Mouse (Mus musculus) spleen, postnatal 14 days (tissue): Measurements from ENCODE around the gene Chit1.

Source experiments
- DNase-seq, 2 experiments: peaks; one replicate each; pipeline ENCODE4 v3.0.0; 2021 to 2022; ENCODE audit warnings: low spot score in 2 of 2

Gene Chit1

GRCm38 (mm10) chr1:134079477-134080163 lies 31.4 kb upstream of the Chit1 start:
- DNase-seq: no peak

DNA sequence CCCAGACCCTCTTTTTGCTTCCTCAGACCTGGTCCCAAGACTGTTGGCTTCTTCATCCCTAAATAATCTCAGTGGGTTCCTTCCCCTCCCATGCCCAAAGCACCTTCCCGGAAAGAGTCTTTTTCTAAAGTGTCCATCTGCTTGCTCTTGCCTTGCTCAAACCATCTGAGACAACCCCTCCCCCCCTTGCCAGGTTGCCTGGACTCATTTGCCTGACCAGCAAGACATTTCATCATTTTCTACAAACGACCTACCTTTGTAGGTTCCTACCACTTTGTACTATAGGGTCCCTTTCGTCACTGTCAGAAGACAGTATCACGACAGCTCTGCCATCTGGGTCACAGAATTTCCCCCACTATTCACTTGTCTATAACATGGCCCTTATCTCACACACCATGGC lies 30.6 kb upstream of the Chit1 start:
- DNase-seq: no peak

DNA sequence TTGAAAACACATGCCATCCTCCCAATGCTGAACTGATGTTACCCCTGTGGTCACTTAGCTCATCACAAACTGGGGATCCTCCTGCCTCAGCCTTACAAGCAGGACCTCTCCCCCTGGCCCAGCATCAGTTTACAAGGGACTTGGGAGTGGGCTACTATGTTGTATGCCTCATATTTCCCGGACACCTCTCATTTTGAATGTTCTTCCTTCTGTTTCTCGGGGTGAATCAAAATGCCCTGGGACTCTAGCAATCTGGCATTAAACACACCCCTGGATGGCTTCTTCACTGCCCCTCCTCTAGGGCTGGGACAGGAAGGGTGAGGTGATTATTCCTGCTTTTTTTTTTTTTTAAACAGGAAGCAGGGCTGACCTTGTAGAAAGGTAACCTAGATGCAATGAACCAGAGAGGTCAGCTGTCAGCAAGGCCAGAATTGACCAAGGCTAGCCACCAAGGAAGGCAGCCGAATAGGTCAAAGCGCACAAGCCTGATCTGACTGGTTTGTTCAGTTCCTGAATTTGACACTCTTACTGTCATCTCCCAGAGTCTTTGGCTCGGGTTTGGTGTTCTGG lies 30.1 kb upstream of the Chit1 start:
- DNase-seq: no peak

DNA sequence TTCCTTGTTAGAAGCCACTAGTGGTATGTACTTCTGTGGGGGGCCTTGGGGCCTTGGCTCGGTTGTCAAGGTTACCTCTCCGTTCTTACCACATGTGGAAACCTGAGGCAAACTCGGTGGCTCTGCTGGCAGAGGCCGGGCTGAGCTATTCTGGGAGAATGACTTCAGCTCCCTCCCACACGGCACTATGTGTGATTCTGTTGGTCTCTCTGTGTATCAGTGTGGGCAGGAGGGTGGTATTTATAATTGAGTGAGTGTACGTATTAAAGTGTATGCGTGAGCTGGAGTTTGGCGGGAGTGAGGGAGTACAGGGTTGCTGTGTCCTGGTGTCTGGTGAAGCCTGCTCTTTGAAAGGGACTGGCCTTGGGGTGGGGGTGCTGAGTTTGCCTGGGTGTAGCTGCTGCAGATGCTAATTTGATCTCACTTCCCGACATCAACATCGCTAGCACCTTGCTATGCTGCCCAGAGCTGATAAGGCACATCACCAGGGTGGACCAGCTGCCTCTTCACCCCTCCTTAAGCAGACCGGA lies 28.0 kb upstream of the Chit1 start:
- DNase-seq: no peak

GRCm38 (mm10) chr1:134083676-134084075 lies 27.4 kb upstream of the Chit1 start:
- no peak for DNase-seq

DNA sequence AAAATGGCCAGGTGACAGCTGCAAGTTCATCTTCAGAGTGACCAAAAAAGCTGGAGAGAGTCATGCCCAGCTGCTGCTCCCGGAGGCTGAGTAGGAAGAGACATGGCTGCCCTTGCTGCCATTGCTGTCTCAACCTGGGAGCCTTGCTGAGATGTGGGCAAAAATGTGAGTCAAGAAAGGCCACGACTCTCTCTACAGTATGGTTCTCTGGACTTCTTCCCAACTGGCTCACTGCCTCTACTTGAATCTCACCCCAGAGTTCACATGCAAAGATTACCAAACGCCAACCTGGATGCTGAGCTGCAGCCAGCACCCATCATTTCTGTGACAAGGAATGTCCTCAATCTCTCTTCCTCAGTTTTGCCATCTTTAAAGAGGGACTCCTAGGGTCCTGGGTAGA lies 26.9 kb upstream of the Chit1 start:
- no peak for DNase-seq

DNA sequence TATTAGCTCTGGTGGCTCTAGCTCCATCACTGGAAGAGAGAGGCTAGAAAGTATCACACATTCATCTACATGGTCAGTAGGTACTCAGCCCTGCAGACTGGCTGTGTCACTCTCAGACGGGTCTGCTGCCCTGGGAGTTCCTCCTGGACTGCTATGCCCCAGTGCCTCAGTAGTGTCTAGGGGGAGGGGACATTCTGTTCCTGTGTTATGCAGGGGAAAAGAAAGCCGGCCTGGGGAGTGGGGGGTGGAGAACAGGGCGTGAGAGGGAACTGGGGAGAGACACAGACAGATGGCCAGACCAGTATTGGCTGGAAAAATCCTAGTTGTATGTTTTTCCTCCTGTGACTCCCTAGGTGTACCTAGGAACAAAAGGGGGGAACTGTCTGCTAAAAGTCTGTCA lies 25.0 kb upstream of the Chit1 start:
- no peak for DNase-seq

GRCm38 (mm10) chr1:134086811-134087398 lies 24.1 kb upstream of the Chit1 start:
- no peak for DNase-seq

DNA sequence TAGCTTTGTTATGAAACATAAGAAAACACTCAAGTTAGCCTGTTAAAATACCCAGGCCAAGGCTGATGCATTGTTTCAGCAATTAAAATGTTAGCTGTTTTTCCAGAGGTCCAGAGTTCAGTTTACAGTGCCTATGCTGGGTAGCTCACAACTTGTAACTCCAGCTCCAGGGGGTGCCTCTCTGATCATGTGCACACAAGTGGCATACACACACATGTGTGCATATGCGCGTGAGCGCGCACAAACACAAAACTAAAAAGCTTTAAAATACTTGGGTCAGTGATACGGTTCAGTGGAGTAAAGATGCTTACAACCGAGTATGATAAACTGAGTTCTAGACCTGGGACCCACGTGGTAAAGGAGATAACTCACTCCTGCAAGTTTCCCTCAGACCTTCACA lies 22.0 kb upstream of the Chit1 start:
- DNase-seq: no peak

DNA sequence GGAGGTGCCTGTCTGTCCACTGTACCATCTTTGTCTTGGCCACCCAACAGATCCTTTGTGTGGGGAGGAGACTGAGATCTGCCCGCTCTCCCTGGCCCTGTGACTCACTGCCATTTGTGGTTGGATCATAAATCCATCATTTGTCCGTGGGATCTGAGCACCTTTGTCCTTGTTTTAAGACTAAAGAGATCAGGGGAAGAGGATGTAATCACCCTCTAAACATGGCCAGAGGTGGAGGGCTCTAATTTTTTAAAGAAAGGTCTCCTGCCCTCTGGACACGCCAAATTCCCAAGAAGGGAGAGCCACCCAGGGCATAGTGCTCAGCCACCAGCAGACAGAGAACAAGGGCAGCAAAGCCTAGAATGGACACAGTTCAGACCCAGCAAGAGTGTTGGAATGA lies 19.2 kb upstream of the Chit1 start:
- DNase-seq: no peak

- no peak for DNase-seq
Observed at GRCm38 (mm10) chr1:134092368-134092767, 18.7 kb upstream of the Chit1 start.

DNA sequence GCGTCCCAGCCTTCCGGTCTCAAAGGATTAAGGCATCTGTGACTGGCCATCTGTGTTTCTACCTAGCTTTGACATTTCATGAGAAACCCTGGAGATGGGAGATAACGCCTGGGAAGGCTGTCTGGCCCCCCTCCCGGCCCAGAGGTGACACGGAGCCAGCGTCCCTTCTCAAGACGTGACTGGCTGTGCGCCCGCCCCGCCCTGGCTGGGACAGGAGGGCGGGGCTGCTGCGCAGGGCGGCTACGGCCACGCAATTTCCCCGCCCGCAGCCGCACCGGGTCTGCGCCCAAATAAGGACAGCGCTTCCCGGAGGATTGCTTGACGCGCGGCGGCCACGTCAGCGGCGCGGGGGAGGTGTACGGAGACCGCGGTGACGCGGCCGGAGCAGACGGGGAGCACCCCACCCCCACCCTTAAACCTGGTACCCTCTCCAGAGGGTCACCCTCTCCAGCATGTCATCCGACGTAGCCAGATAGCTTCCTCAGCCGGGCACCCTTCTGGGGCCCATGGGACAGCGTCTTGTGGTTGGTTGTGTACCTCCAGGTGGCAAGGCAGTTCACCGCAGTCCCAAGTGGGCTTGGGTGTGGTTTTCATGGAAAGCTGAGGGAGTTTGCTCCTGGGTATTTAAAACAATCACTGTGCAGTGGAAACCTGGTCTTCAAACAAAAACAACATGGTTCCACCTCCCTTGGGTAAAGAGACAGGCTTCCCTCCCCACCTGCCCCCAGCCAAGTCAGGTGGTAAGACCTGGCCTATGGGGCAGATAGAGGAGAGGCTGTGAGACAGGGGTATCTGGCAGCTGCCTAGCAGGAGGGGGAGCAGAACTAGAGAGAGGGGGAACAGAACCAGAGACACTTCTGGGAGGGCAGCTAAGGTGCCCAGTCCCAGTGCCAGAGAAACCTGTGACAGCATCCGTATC lies 17.9 kb upstream of the Chit1 start:
- peak; percentile 82 to 90 for DNase-seq

GRCm38 (mm10) chr1:134093771-134094526 lies 17.1 kb upstream of the Chit1 start:
- no peak for DNase-seq

DNA sequence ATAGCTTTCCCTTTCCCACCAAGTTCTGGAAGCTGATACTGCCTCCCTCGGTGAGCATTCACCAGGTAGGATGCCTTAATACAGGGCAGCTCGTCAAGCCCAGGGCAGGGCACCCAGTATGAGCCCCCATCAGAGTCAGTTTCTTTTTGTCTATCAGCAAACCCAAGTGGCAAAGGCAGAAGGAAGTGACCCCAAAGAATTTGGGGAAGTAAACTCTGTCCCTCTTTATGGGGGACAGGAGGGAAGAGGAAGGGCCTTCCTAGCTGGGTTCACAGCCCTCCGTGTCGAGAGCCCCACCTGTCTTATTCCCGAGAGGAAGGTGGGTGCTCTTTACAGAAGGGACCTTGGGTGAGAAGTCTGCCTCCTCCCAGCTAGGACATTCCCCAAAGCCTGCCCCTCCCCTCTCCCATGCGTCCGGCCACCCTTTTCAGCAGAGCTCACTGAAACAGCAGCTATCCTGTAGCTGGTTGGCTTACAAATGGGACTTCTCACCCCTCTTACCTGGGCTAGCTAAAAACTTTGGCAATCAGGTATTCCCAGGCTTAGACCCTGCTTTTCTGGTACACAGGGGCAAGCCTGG lies 15.9 kb upstream of the Chit1 start:
- no peak for DNase-seq

GRCm38 (mm10) chr1:134095721-134096120 lies 15.3 kb upstream of the Chit1 start:
- no peak for DNase-seq

GRCm38 (mm10) chr1:134096264-134096934 lies 14.6 kb upstream of the Chit1 start:
- no peak for DNase-seq

- DNase-seq: no peak
Observed at GRCm38 (mm10) chr1:134097080-134097855, 13.8 kb upstream of the Chit1 start.

GRCm38 (mm10) chr1:134097956-134098725 lies 12.9 kb upstream of the Chit1 start:
- no peak for DNase-seq
